Mouse (Mus musculus) lung, adult 2 months (tissue): Measurements from ENCODE around the gene B3galt5. TPM values are rescaled to one million over a fixed set of nuclear protein-coding genes. Genes with fewer than 3 reads are reported as not detected.

Experiments used
- DNase-seq: peaks from one replicate; pipeline ENCODE4 v3.0.0; 2022
- H3K4me1 ChIP-seq: fragments of 200-500 bp; 2 replicates; pipeline ENCODE4 v1.6.1; 2011; ENCODE audit warnings: low read length; ENCODE audit not compliant: control insufficient read depth, insufficient read depth
- H3K4me3 ChIP-seq: fragments of 200-500 bp; replicated peaks from 2 replicates; pipeline ENCODE3; 2011; ENCODE audit warnings: low read depth, mild to moderate bottlenecking, control low read depth, low read length; ENCODE audit errors: extremely low read depth
- CTCF ChIP-seq: fragments of 200-500 bp; IDR thresholded peaks from 2 replicates; pipeline ENCODE4 v1.5.1; 2011; ENCODE audit warnings: mild to moderate bottlenecking, low read length, control low read depth; ENCODE audit not compliant: insufficient read depth
- POLR2A ChIP-seq: fragments of 200-500 bp; IDR thresholded peaks from 2 replicates; pipeline ENCODE4 v1.6.1; 2011; ENCODE audit warnings: low read depth, mild to moderate bottlenecking, control low read depth, low read length, borderline replicate concordance; ENCODE audit errors: extremely low read depth
- WGBS: fragments of 180-500 bp; shearing (Covaris S2); methylation state at CpG from one replicate; pipeline ENCODE4 v1.1.7; 2018; 5-methylcytosine and 5-hydroxymethylcytosine counted together
- polyA plus RNA-seq: library from polyadenylated mRNA; depleted of rRNA; stranded (reverse); fragments of >200 nt; gene quantifications from 2 replicates; pipeline ENCODE4 v1.2.3, GENCODE M21; 2012

B3galt5 gene
- polyA plus RNA-seq, 1 experiment, result not detected

- DNase-seq, result no peak
- WGBS, result 94% methylated on average over 4 of the region's 4 CpGs
- no peaks in the 10 kb centered on the region; the same call in 1 of the 2 replicates for H3K4me1 ChIP-seq
- no peak for TF ChIP-seq CTCF
- no peak for TF ChIP-seq POLR2A
- H3K4me3 ChIP-seq, result no peak overlapping the region
Measured at GRCm38 (mm10) chr16:96213027-96213426, 22.6 kb upstream of the B3galt5 start.

- TF ChIP-seq CTCF, result no peak
- WGBS, result 45% methylated on average over 5 of the region's 5 CpGs
- DNase-seq, result no peak
- Histone ChIP-seq H3K4me1 (no peaks in the 10 kb centered on the region), H3K4me3 (no peak overlapping the region)
Measured at GRCm38 (mm10) chr16:96221491-96221890, 14.1 kb upstream of the B3galt5 start.

GRCm38 (mm10) chr16:96221959-96222358 lies 13.6 kb upstream of the B3galt5 start:
- DNase-seq, result no peak
- WGBS, result 63% methylated on average over 3 of the region's 3 CpGs
- no peak overlapping the region for H3K4me3 ChIP-seq
- TF ChIP-seq POLR2A (no peak), CTCF (no peak)
- H3K4me1 ChIP-seq, result no peaks in the 10 kb centered on the region

- TF ChIP-seq CTCF (no peak), POLR2A (no peak)
- WGBS, result 66% methylated on average over 1 of the region's 1 CpGs
- DNase-seq, result no peak
- H3K4me1 ChIP-seq, result no peaks in the 10 kb centered on the region
- no peak overlapping the region for H3K4me3 ChIP-seq
Measured at GRCm38 (mm10) chr16:96222452-96222851, 13.1 kb upstream of the B3galt5 start.

- no peak for TF ChIP-seq CTCF
- TF ChIP-seq POLR2A, result no peak
- Histone ChIP-seq H3K4me3 (no peak overlapping the region), H3K4me1 (no peaks in the 10 kb centered on the region)
- DNase-seq, result no peak
- WGBS, result 44% methylated on average over 13 of the region's 13 CpGs
Measured at GRCm38 (mm10) chr16:96228438-96228837, 7.2 kb upstream of the B3galt5 start.

GRCm38 (mm10) chr16:96229044-96229555 lies 6.5 kb upstream of the B3galt5 start:
- DNase-seq, result no peak

GRCm38 (mm10) chr16:96230411-96230810 lies 5.2 kb upstream of the B3galt5 start:
- Histone ChIP-seq H3K4me3 (no peak overlapping the region), H3K4me1 (no peaks in the 10 kb centered on the region)
- peak; percentile 45 for DNase-seq
- no peak for TF ChIP-seq POLR2A
- TF ChIP-seq CTCF, result peak; percentile 86
- 27% methylated on average over 11 of the region's 11 CpGs for WGBS

More at GRCm38 (mm10) chr16:96229044-96229555, 6.5 kb upstream of the B3galt5 start:
- no peaks in the 10 kb centered on the region for H3K4me1 ChIP-seq
- no peak for TF ChIP-seq CTCF
- TF ChIP-seq POLR2A, result no peak
- WGBS, result 43% methylated on average over 8 of the region's 8 CpGs
- no peak overlapping the region for H3K4me3 ChIP-seq

GRCm38 (mm10) chr16:96231251-96231650 lies 4.3 kb upstream of the B3galt5 start:
- H3K4me3 ChIP-seq, result no peak overlapping the region
- DNase-seq, result no peak
- H3K4me1 ChIP-seq, result no peaks in the 10 kb centered on the region
- no peak for TF ChIP-seq CTCF
- 91% methylated on average over 4 of the region's 4 CpGs for WGBS

- H3K4me3 ChIP-seq, result no peak overlapping the region
- TF ChIP-seq CTCF, result no peak
- WGBS, result 84% methylated on average over 8 of the region's 8 CpGs
- no peaks in the 10 kb centered on the region for H3K4me1 ChIP-seq
- no peak for DNase-seq
Measured at GRCm38 (mm10) chr16:96231974-96232373, 3.6 kb upstream of the B3galt5 start.

GRCm38 (mm10) chr16:96233996-96234395 lies 1.6 kb upstream of the B3galt5 start:
- DNase-seq, result no peak
- Histone ChIP-seq H3K4me3 (no peak overlapping the region), H3K4me1 (no peaks in the 10 kb centered on the region)
- TF ChIP-seq POLR2A (no peak), CTCF (no peak)
- 87% methylated on average over 8 of the region's 8 CpGs for WGBS

- no peak for DNase-seq
- TF ChIP-seq CTCF, result no peak
- TF ChIP-seq POLR2A, result no peak
- Histone ChIP-seq H3K4me3 (no peak overlapping the region), H3K4me1 (no peaks in the 10 kb centered on the region)
- WGBS, result 81% methylated on average over 6 of the region's 6 CpGs
Measured at GRCm38 (mm10) chr16:96244496-96244895, 8.9 kb downstream of the B3galt5 start.
